Mouse (Mus musculus): Measurements from ENCODE around the gene Itpkc.

GRCm38 (mm10) chr7:27197136-27197535 is 31.3 kb downstream of the Itpkc start:
- TF ChIP-seq ZC3H11A (IDR thresholded peaks at IDR 0.05; ENCODE audit: borderline replicate concordance, low read depth, low read length) (no peak), CHD2 (IDR thresholded peaks at IDR 0.05; ENCODE audit: low read depth, low read length) (no peak), MAFK (IDR thresholded peaks at IDR 0.05; ENCODE audit: insufficient read depth, low read depth, low read length) (no peak), HCFC1 (IDR thresholded peaks at IDR 0.05; ENCODE audit: borderline replicate concordance, insufficient read depth, low read length) (no peak), ZNF384 (IDR thresholded peaks at IDR 0.05; ENCODE audit: low read depth, low read length) (no peak)
